Mouse (Mus musculus) midbrain, embryonic 13.5 days (tissue): ENCODE data around the gene Sec22a. TPM values are rescaled to one million over a fixed set of nuclear protein-coding genes. Genes with fewer than 3 reads are reported as not detected.

Experiments used
- ATAC-seq: fragments of 200-750 bp; cut with Nextera tagmentation; 2 replicates; pipeline ENCODE4 v1.8.0; 2017; ENCODE audit warnings: mild to moderate bottlenecking, moderate TSS enrichment, moderate library complexity
- H3K27ac ChIP-seq: fragments of 300-500 bp; sonication (generic); 2 replicates; pipeline ENCODE4 v1.5.1; 2015; ENCODE audit warnings: inconsistent platforms, mild to moderate bottlenecking, moderate library complexity
- H3K27me3 ChIP-seq: fragments of 300-500 bp; sonication (generic); 2 replicates; pipeline ENCODE4 v1.6.1; 2015; ENCODE audit warnings: mild to moderate bottlenecking, inconsistent platforms
- H3K36me3 ChIP-seq: fragments of 300-500 bp; sonication (generic); 2 replicates; pipeline ENCODE4 v1.6.1; 2015; ENCODE audit warnings: mild to moderate bottlenecking, inconsistent platforms
- H3K4me1 ChIP-seq: fragments of 300-500 bp; sonication (generic); replicated peaks from 2 replicates; pipeline ENCODE4 v1.6.1; 2015; ENCODE audit warnings: inconsistent platforms
- H3K4me2 ChIP-seq: fragments of 300-500 bp; sonication (generic); replicated peaks from 2 replicates; pipeline ENCODE4 v1.6.1; 2015; ENCODE audit warnings: moderate library complexity, mild to moderate bottlenecking, inconsistent platforms
- H3K4me3 ChIP-seq: fragments of 300-500 bp; sonication (generic); replicated peaks from 2 replicates; pipeline ENCODE4 v1.5.1; 2015; ENCODE audit warnings: mild to moderate bottlenecking, inconsistent platforms
- H3K9ac ChIP-seq: fragments of 300-500 bp; sonication (generic); replicated peaks from 2 replicates; pipeline ENCODE4 v1.6.1; 2015; ENCODE audit warnings: mild to moderate bottlenecking, inconsistent platforms
- H3K9me3 ChIP-seq: fragments of 300-500 bp; sonication (generic); 2 replicates; pipeline ENCODE4 v1.6.1; 2016; ENCODE audit warnings: mild to moderate bottlenecking, inconsistent platforms
- WGBS: fragments of 180-500 bp; shearing (Covaris S2); methylation state at CpG from one replicate; pipeline ENCODE4 v1.1.7; 2015; 5-methylcytosine and 5-hydroxymethylcytosine counted together
- polyA plus RNA-seq: library from polyadenylated mRNA; unstranded; fragments of >200 nt; fragmentation: Nextera tagmentation; extraction: Ambion mirVana; gene quantifications from 2 replicates; pipeline ENCODE4 v1.2.1, GENCODE M21; 2015

Gene Sec22a
- polyA plus RNA-seq, 1 experiment from 2014 or later = 44.7 TPM

DNA sequence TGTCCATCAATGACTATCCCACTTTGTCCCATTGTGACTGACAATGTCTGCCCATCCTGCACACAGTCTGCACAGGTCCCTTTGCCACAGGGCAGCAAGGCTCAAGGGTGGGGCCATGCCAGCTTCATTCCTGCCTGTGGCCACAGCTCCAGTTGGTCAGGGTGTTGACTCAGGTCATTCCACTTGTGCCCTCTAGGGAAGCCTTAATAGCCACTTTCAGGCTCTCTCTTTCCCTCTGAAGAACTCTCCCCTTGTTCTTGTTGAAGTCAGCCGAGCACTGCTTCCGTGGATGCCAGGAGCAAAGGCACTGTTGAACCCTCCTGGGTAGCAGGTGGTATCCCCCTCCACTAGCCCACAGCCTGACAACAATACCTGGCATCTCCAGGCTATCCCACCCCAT, 81.3 kb downstream of the Sec22a start:
- Histone ChIP-seq H3K4me3 (no peak overlapping the region), H3K27ac (no peak overlapping the region), H3K4me1 (peaks cover 5% of the 10 kb centered on the region; the same call in 1 of the 2 replicates), H3K9ac (no peak overlapping the region), H3K4me2 (no peak overlapping the region), H3K9me3 (no peaks in the 10 kb centered on the region), H3K36me3 (peaks cover 30% of the 10 kb centered on the region), H3K27me3 (no peaks in the 10 kb centered on the region)
- no peak for ATAC-seq
- WGBS = 77% methylated on average over 2 of the region's 2 CpGs

DNA sequence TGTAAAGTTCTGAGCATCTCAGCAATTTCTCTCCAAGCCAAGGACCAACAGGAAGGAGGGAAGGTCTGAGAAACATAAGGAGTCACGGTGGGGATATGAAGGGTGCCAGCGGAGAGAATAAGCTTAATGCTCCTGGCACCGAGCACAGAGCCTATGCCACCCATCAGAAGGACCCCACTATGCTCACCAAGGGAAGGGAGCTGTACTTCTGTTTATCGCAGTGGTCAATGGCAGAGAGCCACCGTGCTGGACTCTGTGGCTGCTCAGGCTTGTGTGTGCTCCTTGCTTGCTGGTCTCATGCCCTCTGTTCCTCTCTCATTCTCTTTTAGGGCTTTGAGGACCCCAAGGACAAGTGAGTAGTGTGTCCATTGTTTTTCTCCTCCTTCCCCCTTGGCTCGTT, 85.6 kb downstream of the Sec22a start:
- WGBS = 81% methylated on average over 6 of the region's 6 CpGs
- Histone ChIP-seq H3K4me1 (peaks cover 9% of the 10 kb centered on the region; the same call in 1 of the 2 replicates), H3K4me3 (no peak overlapping the region), H3K27ac (no peak overlapping the region), H3K4me2 (no peak overlapping the region), H3K36me3 (peaks cover 17% of the 10 kb centered on the region; the same call in 1 of the 2 replicates), H3K9me3 (no peaks in the 10 kb centered on the region), H3K9ac (no peak overlapping the region), H3K27me3 (no peaks in the 10 kb centered on the region)
- ATAC-seq = no peak

GRCm38 (mm10) chr16:35272417-35272816, 91.3 kb downstream of the Sec22a start:
- H3K27me3 ChIP-seq = no peaks in the 10 kb centered on the region
- H3K9me3 ChIP-seq = no peaks in the 10 kb centered on the region
- no peak overlapping the region for H3K27ac ChIP-seq
- H3K4me3 ChIP-seq = no peak overlapping the region
- H3K4me1 ChIP-seq = peaks cover 15% of the 10 kb centered on the region; the same call in 1 of the 2 replicates
- no peak overlapping the region for H3K9ac ChIP-seq
- H3K36me3 ChIP-seq = peaks cover 11% of the 10 kb centered on the region; the same call in 1 of the 2 replicates
- ATAC-seq = no peak
- no peak overlapping the region for H3K4me2 ChIP-seq
- 58% methylated on average over 4 of the region's 4 CpGs for WGBS

DNA sequence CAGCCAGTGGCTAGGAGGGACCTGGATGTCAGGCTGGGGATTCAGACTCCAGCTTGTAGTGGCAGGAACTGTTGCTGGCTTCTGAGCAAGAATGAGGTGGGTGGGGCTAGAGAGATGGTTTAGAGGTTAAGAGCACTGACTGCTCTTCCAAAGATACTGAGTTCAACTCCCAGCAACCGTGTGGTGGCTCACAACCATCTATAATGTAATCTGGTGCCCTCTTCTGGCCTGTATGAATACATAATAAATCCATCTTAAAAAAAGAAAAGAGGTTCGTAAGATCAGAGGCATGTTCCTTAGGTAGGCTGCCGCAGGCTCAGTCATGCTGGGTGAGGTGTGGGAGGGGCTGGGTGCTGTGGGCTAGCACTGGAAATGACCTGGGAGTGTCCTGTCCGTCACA, 92.1 kb downstream of the Sec22a start:
- no peaks in the 10 kb centered on the region for H3K9me3 ChIP-seq
- H3K27me3 ChIP-seq = no peaks in the 10 kb centered on the region
- no peak overlapping the region for H3K9ac ChIP-seq
- H3K27ac ChIP-seq = no peak overlapping the region
- no peak overlapping the region for H3K4me3 ChIP-seq
- WGBS = 51% methylated on average over 4 of the region's 4 CpGs
- peaks cover 11% of the 10 kb centered on the region; the same call in 1 of the 2 replicates for H3K36me3 ChIP-seq
- peaks cover 15% of the 10 kb centered on the region; the same call in 1 of the 2 replicates for H3K4me1 ChIP-seq
- ATAC-seq = 0 out of 2 replicates have a peak, but pooled peaks have one; percentile 12
- H3K4me2 ChIP-seq = no peak overlapping the region

DNA sequence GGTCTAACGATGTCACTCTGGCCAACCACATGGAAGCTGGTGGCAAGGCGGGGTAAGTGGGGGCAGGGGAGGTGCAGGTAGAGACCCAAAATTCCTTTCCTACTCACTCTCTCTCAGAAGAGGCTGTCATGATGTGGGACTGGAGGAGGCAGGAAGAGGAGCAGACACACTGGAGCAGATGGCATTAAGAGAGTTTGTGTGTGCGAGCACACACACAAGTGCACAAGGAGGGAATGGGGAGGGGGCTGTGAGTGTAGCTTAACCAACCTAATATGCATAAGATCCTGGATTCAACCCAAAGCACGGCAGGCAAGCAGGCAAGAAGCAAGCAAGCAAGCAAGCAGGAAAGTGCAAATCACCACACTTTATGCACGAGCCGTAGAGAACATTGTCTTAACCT, 92.8 kb downstream of the Sec22a start:
- no peak overlapping the region for H3K9ac ChIP-seq
- H3K9me3 ChIP-seq = no peaks in the 10 kb centered on the region
- H3K4me1 ChIP-seq = peaks cover 14% of the 10 kb centered on the region; the same call in 1 of the 2 replicates
- H3K36me3 ChIP-seq = peaks cover 11% of the 10 kb centered on the region; the same call in 1 of the 2 replicates
- peak; percentile 4; the same call in 1 of the 2 replicates for ATAC-seq
- H3K27ac ChIP-seq = no peak overlapping the region
- H3K4me2 ChIP-seq = no peak overlapping the region
- H3K27me3 ChIP-seq = no peaks in the 10 kb centered on the region
- 72% methylated on average over 6 of the region's 6 CpGs for WGBS
- no peak overlapping the region for H3K4me3 ChIP-seq

DNA sequence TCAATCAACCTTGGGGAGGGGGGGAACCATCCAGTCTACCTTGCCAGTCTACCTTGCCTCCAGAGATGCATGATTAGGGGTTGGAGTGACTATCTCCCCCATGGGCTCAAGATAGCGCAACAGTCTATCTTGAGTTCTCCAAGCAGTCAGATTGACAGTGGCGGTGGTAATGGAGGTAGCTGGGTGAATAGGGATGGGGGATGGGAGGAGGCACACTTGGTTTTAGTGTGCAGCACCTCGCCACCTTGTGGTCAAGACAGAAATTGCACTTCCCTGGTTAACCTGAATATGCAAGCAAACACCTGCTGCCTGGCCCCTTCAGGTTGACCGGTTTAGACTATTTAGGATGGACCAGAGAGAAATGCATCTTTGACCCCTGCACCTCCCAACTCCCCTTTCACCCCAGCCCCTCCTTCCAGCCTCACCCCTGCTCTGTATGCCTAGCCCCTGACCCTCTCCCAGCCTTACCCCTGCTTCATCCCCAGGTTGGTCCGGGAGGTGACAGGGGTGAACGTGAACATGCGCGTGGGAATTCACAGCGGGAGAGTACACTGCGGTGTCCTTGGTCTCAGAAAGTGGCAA, 93.3 kb downstream of the Sec22a start:
- 39% methylated on average over 10 of the region's 10 CpGs for WGBS
- Histone ChIP-seq H3K4me3 (no peak overlapping the region), H3K4me1 (peaks cover 12% of the 10 kb centered on the region; the same call in 1 of the 2 replicates), H3K9me3 (no peaks in the 10 kb centered on the region), H3K4me2 (no peak overlapping the region), H3K27me3 (no peaks in the 10 kb centered on the region), H3K36me3 (peaks cover 11% of the 10 kb centered on the region; the same call in 1 of the 2 replicates), H3K9ac (no peak overlapping the region), H3K27ac (no peak overlapping the region)
- peak; percentile 72 for ATAC-seq

Other genes with a start within 250 kb of the Sec22a start
- 4.5 and 6.0 TPM in 2 replicates for gene Adcy5, start 209.0 kb downstream of the Sec22a start, polyA plus RNA-seq
- gene Pdia5, start 127.0 kb upstream of the Sec22a start, polyA plus RNA-seq = 12.0 and 13.9 TPM in 2 replicates
- gene Sema5b, start 177.2 kb upstream of the Sec22a start, polyA plus RNA-seq = 36.9 and 43.6 TPM in 2 replicates